ENCODE assay signal across 28 mouse cellular contexts in genomic region chr17:86907092-86907491, GRCm38 (mm10). TPM values are rescaled to one million over a fixed set of nuclear protein-coding genes. Genes with fewer than 3 reads are reported as not detected.
"Had no signal": no experiment of that assay in that cellular context is flagged by ENCODE, and none has a peak within 500 bp of the region (broad histone marks: within the 10 kb centered on the region; RNA-seq: fewer than 3 reads in every experiment).

No protein-coding gene starts in this region.

- H3K36me3 ChIP-seq: kidney, embryonic 15.5 days; limb, embryonic 12.5 days; limb, embryonic 15.5 days; liver, embryonic 12.5 days; liver, embryonic 15.5 days had no signal

- H3K27ac ChIP-seq: kidney, embryonic 15.5 days; left cerebral cortex, adult 2 months; limb, embryonic 12.5 days; limb, embryonic 15.5 days; liver, embryonic 12.5 days; liver, embryonic 15.5 days had no signal

- H3K9ac ChIP-seq: kidney, embryonic 15.5 days; limb, embryonic 12.5 days; limb, embryonic 15.5 days; liver, embryonic 12.5 days; liver, embryonic 15.5 days had no signal

- DNase-seq: kidney, adult 11 months; kidney, adult 8-10 months; kidney, postnatal 10 days; kidney, postnatal 36 days; layer of hippocampus, postnatal 36 days; lung, adult 2 months; lung, postnatal 14 days; thymus, adult 18-20 months had no signal

- H3K9me3 ChIP-seq: kidney, embryonic 15.5 days; limb, embryonic 12.5 days; limb, embryonic 15.5 days; liver, embryonic 12.5 days; liver, embryonic 15.5 days had no signal

- H3K27me3 ChIP-seq: liver, embryonic 15.5 days had no signal

- H3K4me3 ChIP-seq: kidney, embryonic 15.5 days; left cerebral cortex, adult 2 months; limb, embryonic 12.5 days; limb, embryonic 15.5 days; liver, embryonic 12.5 days; liver, embryonic 15.5 days had no signal

- ATAC-seq: liver, embryonic 12.5 days had no signal

- H3K4me2 ChIP-seq: kidney, embryonic 15.5 days; limb, embryonic 12.5 days; limb, embryonic 15.5 days; liver, embryonic 12.5 days; liver, embryonic 15.5 days; midbrain, embryonic 11.5 days had no signal

RNA-seq across cellular contexts. Expression of gene Tmem247, which starts 10.1 kb away (rescaled TPM):
- total RNA-seq: layer of hippocampus, adult 8-10 months; layer of hippocampus, postnatal 10 days; layer of hippocampus, postnatal 36 days; left cerebral cortex, adult 2 months; left cerebral cortex, postnatal 10 days; megakaryocyte progenitor cell, adult 5-6 weeks; megakaryocyte-erythroid progenitor cell, adult 5-6 weeks; midbrain, postnatal 0 days had no signal
- polyA plus RNA-seq: kidney, embryonic 15.5 days; limb, embryonic 12.5 days; limb, embryonic 15.5 days; liver, embryonic 12.5 days; liver, embryonic 15.5 days; lung, adult 2 months; lung, embryonic 16.5 days; midbrain, embryonic 11.5 days; midbrain, embryonic 14.5 days; midbrain, postnatal 0 days; neural tube, embryonic 11.5 days; neural tube, embryonic 14.5 days; small intestine, adult 2 months; spleen, adult 2 months; stomach, embryonic 16.5 days had no signal

RNA-seq across cellular contexts. Expression of gene Atp6v1e2, which starts 40.6 kb away (rescaled TPM):
- total RNA-seq: layer of hippocampus, adult 8-10 months; layer of hippocampus, postnatal 36 days; left cerebral cortex, adult 2 months; left cerebral cortex, postnatal 10 days; megakaryocyte progenitor cell, adult 5-6 weeks; megakaryocyte-erythroid progenitor cell, adult 5-6 weeks; midbrain, postnatal 0 days had no signal
- polyA plus RNA-seq: kidney, embryonic 15.5 days; limb, embryonic 12.5 days; limb, embryonic 15.5 days; liver, embryonic 12.5 days; liver, embryonic 15.5 days; lung, adult 2 months; lung, embryonic 16.5 days; midbrain, embryonic 14.5 days; midbrain, postnatal 0 days; neural tube, embryonic 11.5 days; neural tube, embryonic 14.5 days; small intestine, adult 2 months; spleen, adult 2 months had no signal
